Mouse (Mus musculus): ENCODE data around the gene Rasl2-9. TPM values are rescaled to one million over a fixed set of nuclear protein-coding genes. Genes with fewer than 3 reads are reported as not detected.

Gene Rasl2-9
- polyA plus RNA-seq, 1 experiment from 2014 or later = not detected

DNA sequence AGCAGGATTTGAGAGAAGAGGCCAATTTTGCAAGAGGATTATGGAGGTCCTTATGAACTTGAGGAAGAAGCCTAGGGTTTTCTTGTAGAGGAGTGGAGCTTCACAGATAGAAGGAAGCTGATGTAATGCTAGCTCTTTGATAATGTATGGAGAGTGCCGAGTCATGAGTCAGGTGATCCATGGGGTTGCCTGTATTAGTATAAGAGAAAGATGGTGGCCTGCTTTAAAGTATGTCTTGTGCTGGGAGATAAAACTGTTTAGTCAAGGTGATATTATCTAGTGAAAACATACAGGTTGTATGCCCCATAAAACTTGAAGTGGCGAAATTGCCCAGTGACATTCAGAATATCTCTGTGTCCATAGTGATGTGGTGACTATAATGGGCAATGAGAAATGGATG lies 48.8 kb downstream of the Rasl2-9 start:
- no peaks in the 10 kb centered on the region for H3K27me3 ChIP-seq (ENCODE audit: control insufficient read depth, insufficient read depth, low read length)
- H3K4me2 ChIP-seq (replicated peaks; ENCODE audit: low read depth, low read length) = no peak overlapping the region
- no peaks in the 10 kb centered on the region for H3K9me3 ChIP-seq (ENCODE audit: control insufficient read depth, low read depth, low read length)
- no peak overlapping the region for H3K4me3 ChIP-seq (ENCODE audit: low read depth, low read length)
- H3K27ac ChIP-seq (ENCODE audit: low read length) = no peak overlapping the region
- ATAC-seq (ENCODE audit: insufficient number of reproducible peaks, insufficient read depth, low FRiP score, low read depth) = no peak
- 78% methylated on average over 2 of the region's 2 CpGs for WGBS
- peaks cover 7% of the 10 kb centered on the region; the same call in 1 of the 2 replicates for H3K4me1 ChIP-seq (ENCODE audit: control insufficient read depth, insufficient read depth, low read length)
- no peak overlapping the region for H3K9ac ChIP-seq (replicated peaks; ENCODE audit: low read depth, low read length)
- H3K36me3 ChIP-seq (ENCODE audit: control insufficient read depth, insufficient read depth, low read length) = peaks cover 58% of the 10 kb centered on the region

DNA sequence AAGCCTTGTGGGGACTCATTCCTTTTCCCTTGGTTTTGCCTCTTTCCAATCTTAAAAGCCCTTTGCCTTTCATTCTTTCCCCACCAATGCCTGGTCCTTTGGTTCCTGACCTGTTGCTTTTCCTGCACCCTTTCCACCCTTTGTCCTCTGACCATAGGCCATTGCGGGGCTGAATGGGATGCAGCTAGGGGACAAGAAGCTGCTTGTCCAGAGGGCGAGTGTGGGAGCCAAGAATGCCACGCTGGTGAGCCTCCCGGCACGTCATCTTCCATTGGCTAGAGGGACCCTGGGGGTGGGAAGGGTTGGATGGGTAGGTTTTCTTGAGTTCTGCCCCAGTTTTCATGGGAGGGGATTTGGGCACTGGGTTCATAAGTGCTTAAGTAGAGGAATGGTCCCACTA lies 50.8 kb downstream of the Rasl2-9 start:
- no peak overlapping the region for H3K4me3 ChIP-seq (ENCODE audit: low read depth, low read length)
- peaks cover 78% of the 10 kb centered on the region for H3K36me3 ChIP-seq (ENCODE audit: control insufficient read depth, insufficient read depth, low read length)

More for the DNA sequence above, 50.8 kb downstream of the Rasl2-9 start:
- H3K9ac ChIP-seq (replicated peaks; ENCODE audit: low read depth, low read length) = no peak overlapping the region
- H3K27ac ChIP-seq (ENCODE audit: low read length) = no peak overlapping the region
- 96% methylated on average over 5 of the region's 5 CpGs for WGBS
- no peak overlapping the region for H3K4me2 ChIP-seq (replicated peaks; ENCODE audit: low read depth, low read length)
- no peak for ATAC-seq (ENCODE audit: insufficient number of reproducible peaks, insufficient read depth, low FRiP score, low read depth)
- no peaks in the 10 kb centered on the region for H3K4me1 ChIP-seq (ENCODE audit: control insufficient read depth, insufficient read depth, low read length)
- no peaks in the 10 kb centered on the region for H3K9me3 ChIP-seq (ENCODE audit: control insufficient read depth, low read depth, low read length)
- no peaks in the 10 kb centered on the region for H3K27me3 ChIP-seq (ENCODE audit: control insufficient read depth, insufficient read depth, low read length)

Small RNAs within 50 kb of the gene (microRNA-seq; reads per million reads assigned to microRNA genes)
- not detected for gene Gm26217

Other genes with a start within 250 kb of the Rasl2-9 start
- 0.94 and 0.98 TPM in 2 replicates for gene Isoc2a, start 248.8 kb downstream of the Rasl2-9 start, polyA plus RNA-seq (2014; fragmentation: Nextera tagmentation; extraction: Ambion mirVana)
- not detected in 2 replicates for gene Gm36210, start 219.4 kb downstream of the Rasl2-9 start, polyA plus RNA-seq (2014; fragmentation: Nextera tagmentation; extraction: Ambion mirVana)
- 4.3 and 4.5 TPM in 2 replicates for gene Zfp628, start 210.7 kb downstream of the Rasl2-9 start, polyA plus RNA-seq (2014; fragmentation: Nextera tagmentation; extraction: Ambion mirVana)
- gene Nat14, start 203.9 kb downstream of the Rasl2-9 start, polyA plus RNA-seq (2014; fragmentation: Nextera tagmentation; extraction: Ambion mirVana) = 3.5 and 4.0 TPM in 2 replicates
- gene Ssc5d, start 200.2 kb downstream of the Rasl2-9 start, polyA plus RNA-seq (2014; fragmentation: Nextera tagmentation; extraction: Ambion mirVana) = 3.3 and 3.9 TPM in 2 replicates
- gene Sbk2, start 161.5 kb downstream of the Rasl2-9 start, polyA plus RNA-seq (2014; fragmentation: Nextera tagmentation; extraction: Ambion mirVana) = 0.55 and 1.4 TPM in 2 replicates
- gene Sbk3, start 154.8 kb downstream of the Rasl2-9 start, polyA plus RNA-seq (2014; fragmentation: Nextera tagmentation; extraction: Ambion mirVana) = 0.07 TPM in 1 of 2 replicates, not detected in the other
- 39.5 and 48.8 TPM in 2 replicates for gene Zfp579, start 129.8 kb downstream of the Rasl2-9 start, polyA plus RNA-seq (2014; fragmentation: Nextera tagmentation; extraction: Ambion mirVana)
- gene Zfp524, start 111.5 kb downstream of the Rasl2-9 start, polyA plus RNA-seq (2014; fragmentation: Nextera tagmentation; extraction: Ambion mirVana) = 14.1 and 18.0 TPM in 2 replicates
- gene Fiz1, start 111.3 kb downstream of the Rasl2-9 start, polyA plus RNA-seq (2014; fragmentation: Nextera tagmentation; extraction: Ambion mirVana) = 33.0 and 35.7 TPM in 2 replicates
- gene Gm44973, start 110.5 kb downstream of the Rasl2-9 start, polyA plus RNA-seq (2014; fragmentation: Nextera tagmentation; extraction: Ambion mirVana) = 1.2 and 3.3 TPM in 2 replicates
- 8.9 and 9.1 TPM in 2 replicates for gene Zfp865, start 105.6 kb downstream of the Rasl2-9 start, polyA plus RNA-seq (2014; fragmentation: Nextera tagmentation; extraction: Ambion mirVana)
- gene Ccdc106, start 105.4 kb downstream of the Rasl2-9 start, polyA plus RNA-seq (2014; fragmentation: Nextera tagmentation; extraction: Ambion mirVana) = 22.4 and 25.0 TPM in 2 replicates
- gene 4632433K11Rik, start 91.8 kb downstream of the Rasl2-9 start, polyA plus RNA-seq (2014; fragmentation: Nextera tagmentation; extraction: Ambion mirVana) = not detected in 2 replicates
- gene Zfp784, start 87.5 kb downstream of the Rasl2-9 start, polyA plus RNA-seq (2014; fragmentation: Nextera tagmentation; extraction: Ambion mirVana) = 4.6 and 6.2 TPM in 2 replicates
- 35.7 and 44.1 TPM in 2 replicates for gene Zfp580, start 74.4 kb downstream of the Rasl2-9 start, polyA plus RNA-seq (2014; fragmentation: Nextera tagmentation; extraction: Ambion mirVana)
- gene U2af2, start 63.8 kb downstream of the Rasl2-9 start, polyA plus RNA-seq (2014; fragmentation: Nextera tagmentation; extraction: Ambion mirVana) = 106 and 119 TPM in 2 replicates
- gene Epn1, start 45.7 kb downstream of the Rasl2-9 start, polyA plus RNA-seq (2014; fragmentation: Nextera tagmentation; extraction: Ambion mirVana) = 63.2 and 63.4 TPM in 2 replicates
- not detected in 2 replicates for gene Rfpl4, start 9.0 kb downstream of the Rasl2-9 start, polyA plus RNA-seq (2014; fragmentation: Nextera tagmentation; extraction: Ambion mirVana)
- not detected in 2 replicates for gene Vmn1r55, start 23.7 kb upstream of the Rasl2-9 start, polyA plus RNA-seq (2014; fragmentation: Nextera tagmentation; extraction: Ambion mirVana)
- not detected in 2 replicates for gene Vmn1r56, start 70.8 kb upstream of the Rasl2-9 start, polyA plus RNA-seq (2014; fragmentation: Nextera tagmentation; extraction: Ambion mirVana)
- gene Vmn1r57, start 92.5 kb upstream of the Rasl2-9 start, polyA plus RNA-seq (2014; fragmentation: Nextera tagmentation; extraction: Ambion mirVana) = not detected in 2 replicates
- gene Gm5065, start 224.6 kb upstream of the Rasl2-9 start, polyA plus RNA-seq (2014; fragmentation: Nextera tagmentation; extraction: Ambion mirVana) = not detected in 2 replicates
- gene Nlrp2, start 225.1 kb upstream of the Rasl2-9 start, polyA plus RNA-seq (2014; fragmentation: Nextera tagmentation; extraction: Ambion mirVana) = not detected in 2 replicates